Mouse (Mus musculus) gastrocnemius, adult 2 months (tissue): ENCODE measurements around the gene Gm26741. TPM values are rescaled to one million over a fixed set of nuclear protein-coding genes. Genes with fewer than 3 reads are reported as not detected.

Experiments used
- DNase-seq: peaks from one replicate; pipeline ENCODE4 v3.0.0; 2022
- H3K27ac ChIP-seq: fragments of 200-600 bp; 2 replicates; pipeline ENCODE4 v1.8.1; 2022; ENCODE audit warnings: mild to moderate bottlenecking
- H3K4me3 ChIP-seq: fragments of 200-600 bp; 2 replicates; pipeline ENCODE4 v1.8.1; 2022; ENCODE audit warnings: mild to moderate bottlenecking, moderate library complexity
- CTCF ChIP-seq: fragments of 200-600 bp; IDR thresholded peaks from 2 replicates; pipeline ENCODE4 v1.8.1; 2022; ENCODE audit warnings: antibody characterized with exemption, mild to moderate bottlenecking, moderate library complexity
- intact Hi-C: fragments of 180-260 bp; cut with DNase I; formaldehyde crosslinking; loops from one replicate; pipeline ENCODE4 v1.15.1; 2025
- total RNA-seq, 2 experiments: library from RNA; stranded (reverse); gene quantifications; 2 replicates each; pipeline ENCODE4 v1.2.3; 2021

Gm26741 gene
- total RNA-seq, 2 experiments from 2014 or later: not detected

GRCm38 (mm10) chr10:52377813-52378212, 19.2 kb downstream of the Gm26741 start:
- Histone ChIP-seq H3K27ac (no peak overlapping the region), H3K4me3 (no peak overlapping the region)
- no peak for TF ChIP-seq CTCF
- intact Hi-C loops: no loop called here
- DNase-seq: no peak

- intact Hi-C loops: loop anchor here (10.0 kb wide), 1 partner anchor 787 kb away; the partner anchor contains the start of gene Fam162b
- H3K4me3 ChIP-seq: peak overlapping the region; percentile 99
- no peak for DNase-seq
- no peak for TF ChIP-seq CTCF
- H3K27ac ChIP-seq: peak overlapping the region; percentile 96
Measured at GRCm38 (mm10) chr10:52381321-52381801, 22.8 kb downstream of the Gm26741 start.

GRCm38 (mm10) chr10:52381845-52382591, 23.5 kb downstream of the Gm26741 start, which contains the start of gene Gopc:
Gopc (minus strand) TSS chr10:52382124.
- H3K4me3 ChIP-seq: peak within 1 kb of the TSS; percentile 99
- intact Hi-C loops: loop anchor here (2.0 to 10.0 kb wide), 3 partner anchors 35 to 787 kb away; partner anchors contain the start of genes Dcbld1, Fam162b and Nus1
- H3K27ac ChIP-seq: peak within 1 kb of the TSS; percentile 96
- DNase-seq: peak; percentile 99
- TF ChIP-seq CTCF: no peak

- no peak for DNase-seq
- TF ChIP-seq CTCF: no peak
- intact Hi-C loops: loop anchor here (2.0 to 10.0 kb wide), 3 partner anchors 34 to 788 kb away; partner anchors contain the start of genes Dcbld1, Fam162b and Nus1
- peak overlapping the region; percentile 99 for H3K4me3 ChIP-seq
- peak overlapping the region; percentile 96 for H3K27ac ChIP-seq
Measured at GRCm38 (mm10) chr10:52383022-52383421, 24.5 kb downstream of the Gm26741 start.

- peak overlapping the region; percentile 96 for H3K27ac ChIP-seq
- intact Hi-C loops: loop anchor here (2.0 to 10.0 kb wide), 3 partner anchors 33 to 789 kb away; partner anchors contain the start of genes Dcbld1, Fam162b and Nus1
- H3K4me3 ChIP-seq: no peak overlapping the region
- TF ChIP-seq CTCF: no peak
- DNase-seq: no peak
Measured at GRCm38 (mm10) chr10:52383522-52383921, 25.0 kb downstream of the Gm26741 start.

- peak overlapping the region; percentile 34 for H3K4me3 ChIP-seq
- peak; percentile 49 for DNase-seq
- TF ChIP-seq CTCF: peak; percentile 95
- H3K27ac ChIP-seq: peak overlapping the region; percentile 72
- intact Hi-C loops: loop anchor here (5.0 to 10.0 kb wide), 3 partner anchors 168 to 790 kb away; partner anchors contain the start of gene Fam162b
Measured at GRCm38 (mm10) chr10:52384823-52385610, 26.4 kb downstream of the Gm26741 start.

GRCm38 (mm10) chr10:52387192-52387591, 28.6 kb downstream of the Gm26741 start:
- H3K4me3 ChIP-seq: no peak overlapping the region
- intact Hi-C loops: loop anchor here (5.0 to 10.0 kb wide), 3 partner anchors 170 to 792 kb away; partner anchors contain the start of gene Fam162b
- no peak for DNase-seq
- H3K27ac ChIP-seq: no peak overlapping the region
- no peak for TF ChIP-seq CTCF

GRCm38 (mm10) chr10:52388922-52389430, 30.4 kb downstream of the Gm26741 start, which contains the start of gene Nepn:
Nepn (plus strand) TSS chr10:52388972.
- intact Hi-C loops: loop anchor here (5.0 to 10.0 kb wide), 3 partner anchors 172 to 794 kb away; partner anchors contain the start of gene Fam162b
- peak within 1 kb of the TSS; percentile 80 for H3K27ac ChIP-seq
- TF ChIP-seq CTCF: no peak
- H3K4me3 ChIP-seq: peak within 1 kb of the TSS; percentile 26
- DNase-seq: no peak

GRCm38 (mm10) chr10:52389438-52389837, 30.9 kb downstream of the Gm26741 start:
- peak overlapping the region; percentile 9; the same call in 1 of the 2 replicates for H3K4me3 ChIP-seq
- H3K27ac ChIP-seq: peak overlapping the region; percentile 80
- TF ChIP-seq CTCF: no peak
- intact Hi-C loops: loop anchor here (5.0 to 10.0 kb wide), 3 partner anchors 172 to 795 kb away; partner anchors contain the start of gene Fam162b
- DNase-seq: no peak

- no peak for DNase-seq
- no peak overlapping the region for H3K27ac ChIP-seq
- TF ChIP-seq CTCF: no peak
- intact Hi-C loops: no loop called here
- H3K4me3 ChIP-seq: no peak overlapping the region
Measured at GRCm38 (mm10) chr10:52391208-52391607, 32.6 kb downstream of the Gm26741 start.

GRCm38 (mm10) chr10:52396647-52397046, 38.1 kb downstream of the Gm26741 start:
- Histone ChIP-seq H3K27ac (no peak overlapping the region), H3K4me3 (no peak overlapping the region)
- DNase-seq: no peak
- TF ChIP-seq CTCF: no peak
- intact Hi-C loops: no loop called here

- no peak for DNase-seq
- H3K4me3 ChIP-seq: no peak overlapping the region
- intact Hi-C loops: no loop called here
- no peak for TF ChIP-seq CTCF
- no peak overlapping the region for H3K27ac ChIP-seq
Measured at GRCm38 (mm10) chr10:52398715-52399114, 40.1 kb downstream of the Gm26741 start.
